Comparison of ENCODE assay signal across 8 mouse cellular contexts in the genomic region with DNA sequence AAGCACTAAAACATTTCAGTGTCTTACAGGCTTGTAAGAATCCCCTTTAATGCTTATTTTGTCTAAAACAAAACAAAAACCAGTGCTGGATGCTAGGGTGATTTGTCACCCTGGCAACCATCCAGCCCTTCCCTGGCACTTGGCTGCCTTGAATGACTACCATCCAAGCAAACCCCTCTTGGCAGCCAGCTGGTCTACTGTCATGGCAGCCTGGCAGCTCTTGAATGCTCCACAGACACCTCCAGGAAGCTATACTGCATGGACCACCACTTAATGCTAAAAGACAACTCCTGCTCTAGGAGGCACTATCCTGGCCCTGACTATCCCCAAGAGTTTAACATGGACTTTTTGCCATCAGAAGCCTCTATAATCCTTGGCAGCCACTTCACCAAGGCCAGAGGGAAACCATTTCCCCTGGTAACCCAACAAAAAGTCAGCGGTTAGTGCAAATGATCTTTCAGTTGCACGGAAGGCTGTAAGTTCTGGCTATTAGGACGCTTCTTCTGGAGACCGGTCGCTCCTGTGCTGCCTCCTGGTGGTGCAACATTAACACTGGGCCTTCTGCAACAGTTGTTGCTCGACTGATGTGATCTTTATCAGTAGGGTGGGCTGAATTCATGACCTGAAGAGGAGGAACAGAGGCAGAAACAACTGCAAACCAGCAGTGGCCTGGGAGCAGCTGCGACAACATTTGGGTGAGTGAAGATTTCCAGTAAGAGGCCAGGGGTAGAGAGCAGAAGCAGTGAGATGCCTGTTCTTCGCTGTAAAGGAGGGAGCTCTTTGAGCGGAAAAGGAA. TPM values are rescaled to one million over a fixed set of nuclear protein-coding genes. Genes with fewer than 3 reads are reported as not detected.
A peak's percentile ranks its signal among the peaks of the same experiment; 100 is the strongest.
DNase-seq lines count a peak whose midpoint lies in the region; ATAC-seq lines count a peak whose summit lies in the region.

No protein-coding gene starts in this region.

- H3K4me2 ChIP-seq in embryonic facial prominence, embryonic 14.5 days (ENCODE audit: low read depth, low read length): peak overlapping the region; percentile 76
- H3K4me2 ChIP-seq in heart, embryonic 12.5 days: peak overlapping the region; percentile 88
- H3K4me2 ChIP-seq in kidney, embryonic 15.5 days: peak overlapping the region; percentile 88
- peak overlapping the region; percentile 99 for H3K4me2 ChIP-seq in liver, embryonic 13.5 days
- peak overlapping the region; percentile 83 for H3K4me2 ChIP-seq in stomach, embryonic 16.5 days (ENCODE audit: low read depth, low read length)

- no peaks in the 10 kb centered on the region for H3K36me3 ChIP-seq in embryonic facial prominence, embryonic 14.5 days (ENCODE audit: control insufficient read depth, insufficient read depth, low read length)
- H3K36me3 ChIP-seq in heart, embryonic 12.5 days: no peaks in the 10 kb centered on the region
- H3K36me3 ChIP-seq in kidney, embryonic 15.5 days: no peaks in the 10 kb centered on the region
- 0 out of 2 replicates have a peak, but pooled peaks cover 4% of the 10 kb centered on the region for H3K36me3 ChIP-seq in liver, embryonic 13.5 days
- no peaks in the 10 kb centered on the region for H3K36me3 ChIP-seq in stomach, embryonic 16.5 days (ENCODE audit: control insufficient read depth, insufficient read depth, low read length)

- 10% methylated on average over 9 of the region's 9 CpGs for WGBS in embryonic facial prominence, embryonic 14.5 days
- 10% methylated on average over 9 of the region's 9 CpGs for WGBS in heart, embryonic 12.5 days
- 7% methylated on average over 9 of the region's 9 CpGs for WGBS in kidney, embryonic 15.5 days
- WGBS in liver, embryonic 13.5 days (ENCODE audit: insufficient replicate concordance): 2% methylated on average over 9 of the region's 9 CpGs
- 4% methylated on average over 9 of the region's 9 CpGs for WGBS in stomach, embryonic 16.5 days

- H3K27ac ChIP-seq in embryonic facial prominence, embryonic 14.5 days (replicated peaks; ENCODE audit: low read depth, low read length): peak overlapping the region; percentile 89
- peak overlapping the region; percentile 82 for H3K27ac ChIP-seq in heart, embryonic 12.5 days (ENCODE audit: poor library complexity, severe bottlenecking)
- peak overlapping the region; percentile 93 for H3K27ac ChIP-seq in kidney, embryonic 15.5 days
- H3K27ac ChIP-seq in liver, embryonic 13.5 days: peak overlapping the region; percentile 86
- H3K27ac ChIP-seq in stomach, embryonic 16.5 days (ENCODE audit: low read length): peak overlapping the region; percentile 92

- peak; percentile 90 for DNase-seq in CD4-positive, CD25-positive, alpha-beta regulatory T cell, adult 2 months (ENCODE audit: low read depth, low spot score)
- DNase-seq in adrenal gland, postnatal 14 days: peak; percentile 89
- peak; percentile 84 for DNase-seq in embryonic facial prominence, embryonic 14.5 days (ENCODE audit: low spot score)
- peak; percentile 65 for DNase-seq in liver, embryonic 13.5 days
- peak; percentile 87 for DNase-seq in naive thymus-derived CD4-positive, alpha-beta T cell, adult 2 months (ENCODE audit: low read depth)

- peak overlapping the region; percentile 85 for H3K4me3 ChIP-seq in embryonic facial prominence, embryonic 14.5 days (ENCODE audit: low read depth, low read length)
- peak overlapping the region; percentile 72 for H3K4me3 ChIP-seq in heart, embryonic 12.5 days
- peak overlapping the region; percentile 97 for H3K4me3 ChIP-seq in kidney, embryonic 15.5 days (replicated peaks)
- H3K4me3 ChIP-seq in liver, embryonic 13.5 days (replicated peaks): peak overlapping the region; percentile 87
- peak overlapping the region; percentile 88 for H3K4me3 ChIP-seq in stomach, embryonic 16.5 days (replicated peaks; ENCODE audit: low read length)

- 0 out of 2 replicates have a peak, but pooled peaks cover 6% of the 10 kb centered on the region for H3K9me3 ChIP-seq in embryonic facial prominence, embryonic 14.5 days (ENCODE audit: control insufficient read depth, low read length)
- H3K9me3 ChIP-seq in heart, embryonic 12.5 days (replicated peaks): peaks cover 5% of the 10 kb centered on the region
- H3K9me3 ChIP-seq in kidney, embryonic 15.5 days (replicated peaks): no peaks in the 10 kb centered on the region; the same call in 1 of the 2 replicates
- 0 out of 2 replicates have a peak, but pooled peaks cover 7% of the 10 kb centered on the region for H3K9me3 ChIP-seq in liver, embryonic 13.5 days (replicated peaks)
- peaks cover 4% of the 10 kb centered on the region; the same call in 1 of the 2 replicates for H3K9me3 ChIP-seq in stomach, embryonic 16.5 days (replicated peaks; ENCODE audit: control insufficient read depth, low read length)

- ATAC-seq in embryonic facial prominence, embryonic 14.5 days (ENCODE audit: low read depth): peak; percentile 27; the same call in 1 of the 2 replicates
- no peak for ATAC-seq in heart, embryonic 12.5 days (ENCODE audit: insufficient number of reproducible peaks, low FRiP score)
- ATAC-seq in kidney, embryonic 15.5 days (replicated peaks; ENCODE audit: low FRiP score): peak; percentile 30; the same call in 1 of the 2 replicates
- peak; percentile 41 for ATAC-seq in liver, embryonic 13.5 days (ENCODE audit: low read depth)
- no peak for ATAC-seq in stomach, embryonic 16.5 days (ENCODE audit: insufficient read depth, low FRiP score)

- no peaks in the 10 kb centered on the region for H3K27me3 ChIP-seq in embryonic facial prominence, embryonic 14.5 days (replicated peaks; ENCODE audit: control insufficient read depth, insufficient read depth, low read length)
- no peaks in the 10 kb centered on the region for H3K27me3 ChIP-seq in heart, embryonic 12.5 days (replicated peaks)
- H3K27me3 ChIP-seq in kidney, embryonic 15.5 days: no peaks in the 10 kb centered on the region
- no peaks in the 10 kb centered on the region for H3K27me3 ChIP-seq in liver, embryonic 13.5 days
- no peaks in the 10 kb centered on the region for H3K27me3 ChIP-seq in stomach, embryonic 16.5 days (ENCODE audit: control insufficient read depth, insufficient read depth, low read length)

- H3K4me1 ChIP-seq in embryonic facial prominence, embryonic 14.5 days (ENCODE audit: control insufficient read depth, insufficient read depth, low read length): peaks cover 10% of the 10 kb centered on the region
- peaks cover 27% of the 10 kb centered on the region for H3K4me1 ChIP-seq in heart, embryonic 12.5 days (replicated peaks)
- H3K4me1 ChIP-seq in kidney, embryonic 15.5 days: peaks cover 29% of the 10 kb centered on the region
- peaks cover 50% of the 10 kb centered on the region for H3K4me1 ChIP-seq in liver, embryonic 13.5 days (replicated peaks)
- peaks cover 15% of the 10 kb centered on the region for H3K4me1 ChIP-seq in stomach, embryonic 16.5 days (ENCODE audit: control insufficient read depth, insufficient read depth, low read length)

- peak overlapping the region; percentile 88 for H3K9ac ChIP-seq in embryonic facial prominence, embryonic 14.5 days (ENCODE audit: low read depth, low read length)
- peak overlapping the region; percentile 86 for H3K9ac ChIP-seq in heart, embryonic 12.5 days
- peak overlapping the region; percentile 44 for H3K9ac ChIP-seq in kidney, embryonic 15.5 days
- peak overlapping the region; percentile 83 for H3K9ac ChIP-seq in liver, embryonic 13.5 days
- peak overlapping the region; percentile 87 for H3K9ac ChIP-seq in stomach, embryonic 16.5 days (ENCODE audit: low read length)

RNA-seq across cellular contexts. Expression of a gene that starts 1.0 kb away (rescaled TPM):
- total RNA-seq in adrenal gland, postnatal 14 days (2021): 111 and 122 TPM in 2 replicates
- polyA plus RNA-seq in embryonic facial prominence, embryonic 14.5 days (2014; fragmentation: Nextera tagmentation; extraction: Ambion mirVana): 42.4 and 46.5 TPM in 2 replicates
- 92.1 TPM in 2 replicates for polyA plus RNA-seq in heart, embryonic 12.5 days (2016; fragmentation: Nextera tagmentation; extraction: Ambion mirVana)
- polyA plus RNA-seq in kidney, embryonic 15.5 days (2015; fragmentation: Nextera tagmentation; extraction: Ambion mirVana): 147 and 154 TPM in 2 replicates
- 112 and 133 TPM in 2 replicates for polyA plus RNA-seq in liver, embryonic 13.5 days (2015; fragmentation: Nextera tagmentation; extraction: Ambion mirVana)
- polyA plus RNA-seq in stomach, embryonic 16.5 days (2015; fragmentation: Nextera tagmentation; extraction: Ambion mirVana): 60.0 and 86.3 TPM in 2 replicates

RNA-seq across cellular contexts. Expression of a gene that starts 10.8 kb away (rescaled TPM):
- total RNA-seq in adrenal gland, postnatal 14 days (2021): 34.7 and 35.0 TPM in 2 replicates
- 12.2 and 13.5 TPM in 2 replicates for polyA plus RNA-seq in embryonic facial prominence, embryonic 14.5 days (2014; fragmentation: Nextera tagmentation; extraction: Ambion mirVana)
- 9.1 and 11.4 TPM in 2 replicates for polyA plus RNA-seq in heart, embryonic 12.5 days (2016; fragmentation: Nextera tagmentation; extraction: Ambion mirVana)
- 14.3 and 15.7 TPM in 2 replicates for polyA plus RNA-seq in kidney, embryonic 15.5 days (2015; fragmentation: Nextera tagmentation; extraction: Ambion mirVana)
- 1.6 and 1.7 TPM in 2 replicates for polyA plus RNA-seq in liver, embryonic 13.5 days (2015; fragmentation: Nextera tagmentation; extraction: Ambion mirVana)
- 6.2 and 7.0 TPM in 2 replicates for polyA plus RNA-seq in stomach, embryonic 16.5 days (2015; fragmentation: Nextera tagmentation; extraction: Ambion mirVana)

RNA-seq across cellular contexts. Expression of a gene that starts 39.3 kb away (rescaled TPM):
- not detected in 2 replicates for total RNA-seq in adrenal gland, postnatal 14 days (2021)
- polyA plus RNA-seq in embryonic facial prominence, embryonic 14.5 days (2014; fragmentation: Nextera tagmentation; extraction: Ambion mirVana): 0.01 TPM in 1 of 2 replicates, not detected in the other
- 0.04 and 0.08 TPM in 2 replicates for polyA plus RNA-seq in heart, embryonic 12.5 days (2016; fragmentation: Nextera tagmentation; extraction: Ambion mirVana)
- polyA plus RNA-seq in kidney, embryonic 15.5 days (2015; fragmentation: Nextera tagmentation; extraction: Ambion mirVana): 0.03 TPM in 1 of 2 replicates, not detected in the other
- polyA plus RNA-seq in liver, embryonic 13.5 days (2015; fragmentation: Nextera tagmentation; extraction: Ambion mirVana): not detected in 2 replicates
- 0.03 and 0.04 TPM in 2 replicates for polyA plus RNA-seq in stomach, embryonic 16.5 days (2015; fragmentation: Nextera tagmentation; extraction: Ambion mirVana)

Comparison
In these comparisons a context has a peak if more than half of its experiments do, and no peak if none do; other contexts are left out.
1. ATAC-seq: peak in embryonic facial prominence, embryonic 14.5 days (single experiment), kidney, embryonic 15.5 days (single experiment) and liver, embryonic 13.5 days (single experiment); none in heart, embryonic 12.5 days (single experiment) and stomach, embryonic 16.5 days (single experiment).
2. Peak in every context shown above with its lines, with median percentiles within 50 percentile points of each other: DNase-seq, H3K27ac ChIP-seq, H3K4me2 ChIP-seq, H3K4me3 ChIP-seq and H3K9ac ChIP-seq.